Mouse (Mus musculus): ENCODE measurements around the gene Otp.

The Otp gene

GRCm38 (mm10) chr13:94873111-94874038 lies 2.0 kb upstream of the Otp start:
- DNase-seq (ENCODE audit: low spot score in 2 of 2) = peak in 1 of 2 experiments; percentile 17

GRCm38 (mm10) chr13:94874039-94874425 lies 1.4 kb upstream of the Otp start:
- no peak for DNase-seq (ENCODE audit: low spot score in 2 of 2)

GRCm38 (mm10) chr13:94874656-94875395 lies 576 bp upstream of the Otp start:
- no peak for DNase-seq (ENCODE audit: low spot score in 2 of 2)

GRCm38 (mm10) chr13:94876286-94877210 lies 1.1 kb downstream of the Otp start:
- no peak for DNase-seq (ENCODE audit: low spot score in 2 of 2)

- DNase-seq (ENCODE audit: low spot score in 2 of 2) = no peak
Measured at GRCm38 (mm10) chr13:94877211-94877590, 1.8 kb downstream of the Otp start.

GRCm38 (mm10) chr13:94877991-94878745 lies 2.8 kb downstream of the Otp start:
- no peak for DNase-seq (ENCODE audit: low spot score in 2 of 2)

GRCm38 (mm10) chr13:94881201-94881600 lies 5.8 kb downstream of the Otp start:
- DNase-seq (ENCODE audit: low spot score in 2 of 2) = no peak

- no peak for DNase-seq (ENCODE audit: low spot score in 2 of 2)
Measured at GRCm38 (mm10) chr13:94882221-94882620, 6.8 kb downstream of the Otp start.

GRCm38 (mm10) chr13:94882711-94883145 lies 7.3 kb downstream of the Otp start:
- DNase-seq (ENCODE audit: low spot score in 2 of 2) = no peak

- peak in 1 of 2 experiments; percentile 74 for DNase-seq (ENCODE audit: low spot score in 2 of 2)
Measured at GRCm38 (mm10) chr13:94883163-94883965, 8.0 kb downstream of the Otp start.

- no peak for DNase-seq (ENCODE audit: low spot score in 2 of 2)
Measured at GRCm38 (mm10) chr13:94883966-94884960, 8.9 kb downstream of the Otp start.

- DNase-seq (ENCODE audit: low spot score in 2 of 2) = no peak
Measured at GRCm38 (mm10) chr13:94885291-94886235, 10.2 kb downstream of the Otp start.

GRCm38 (mm10) chr13:94907841-94908240 lies 32.4 kb downstream of the Otp start:
- DNase-seq (ENCODE audit: low spot score in 2 of 2) = no peak

- no peak for DNase-seq (ENCODE audit: low spot score in 2 of 2)
Measured at GRCm38 (mm10) chr13:94912961-94913360, 37.6 kb downstream of the Otp start.

- DNase-seq (ENCODE audit: low spot score in 2 of 2) = no peak
Measured at GRCm38 (mm10) chr13:94915654-94916053, 40.3 kb downstream of the Otp start.

GRCm38 (mm10) chr13:94928086-94928485 lies 52.7 kb downstream of the Otp start:
- no peak for DNase-seq (ENCODE audit: low spot score in 2 of 2)

Measured in cerebellum, postnatal 4 days (tissue).